Mouse (Mus musculus) urinary bladder, postnatal 10 days (tissue): ENCODE measurements around the gene Calr.
A peak's percentile ranks its signal among the peaks of the same experiment; 100 is the strongest.
"Not testable (repeated sequence)": the region's sequence is repeated elsewhere in the genome, so short reads cannot be mapped to it uniquely, and the experiment has no call there.

Source experiments
- DNase-seq: peaks from one replicate; pipeline ENCODE4 v3.0.0; 2022; ENCODE audit warnings: low spot score

Gene Calr

DNA sequence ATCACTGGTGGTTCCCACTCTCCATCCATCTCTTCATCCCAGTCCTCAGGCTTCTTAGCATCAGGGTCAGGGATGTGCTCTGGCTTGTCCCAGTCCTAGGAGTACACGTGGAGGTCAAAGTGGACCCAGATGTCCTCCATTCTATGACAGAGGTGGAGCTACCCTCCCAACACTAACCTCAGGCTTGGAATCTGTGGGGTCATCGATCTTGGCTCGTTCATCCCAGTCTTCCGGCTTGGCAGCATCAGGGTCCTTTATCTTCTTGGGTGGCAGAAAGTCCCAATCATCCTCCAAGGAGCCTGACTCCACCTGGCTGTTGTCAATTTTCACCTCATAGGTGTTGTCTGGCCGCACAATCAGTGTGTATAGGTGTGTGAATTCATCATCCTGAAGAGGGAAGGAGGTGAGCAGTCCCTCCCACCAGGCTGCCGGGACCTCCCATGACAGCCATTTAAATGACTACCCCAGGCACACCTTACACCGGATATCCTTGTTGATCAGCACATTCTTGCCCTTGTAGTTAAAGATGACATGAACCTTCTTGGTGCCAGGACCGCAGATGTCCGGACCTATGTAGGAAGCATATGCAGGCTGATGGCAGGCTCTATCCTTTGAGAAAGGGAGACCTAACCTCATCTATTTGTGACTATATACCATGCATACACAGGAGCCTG lies 2.2 kb downstream of the Calr start:
- no peak for DNase-seq

DNA sequence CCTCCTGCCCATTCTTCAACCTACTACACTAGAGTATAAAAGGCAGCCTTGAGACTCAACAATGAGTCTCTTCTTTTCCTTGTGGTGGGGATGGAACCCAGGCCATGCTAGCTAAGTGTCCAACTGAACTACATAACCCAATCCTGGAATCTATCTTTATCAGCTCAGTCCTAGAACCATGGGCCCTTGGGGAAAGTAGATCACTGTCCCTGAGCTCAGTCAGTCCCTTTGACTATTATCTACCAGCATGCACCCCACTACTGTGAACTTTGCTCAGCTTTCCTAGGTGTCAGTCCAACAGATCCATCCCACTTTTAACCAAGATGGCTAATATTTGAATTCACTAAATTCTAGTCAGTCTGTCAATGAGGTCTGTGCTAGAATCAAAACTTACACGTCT lies 5.2 kb downstream of the Calr start:
- DNase-seq, result no peak

DNA sequence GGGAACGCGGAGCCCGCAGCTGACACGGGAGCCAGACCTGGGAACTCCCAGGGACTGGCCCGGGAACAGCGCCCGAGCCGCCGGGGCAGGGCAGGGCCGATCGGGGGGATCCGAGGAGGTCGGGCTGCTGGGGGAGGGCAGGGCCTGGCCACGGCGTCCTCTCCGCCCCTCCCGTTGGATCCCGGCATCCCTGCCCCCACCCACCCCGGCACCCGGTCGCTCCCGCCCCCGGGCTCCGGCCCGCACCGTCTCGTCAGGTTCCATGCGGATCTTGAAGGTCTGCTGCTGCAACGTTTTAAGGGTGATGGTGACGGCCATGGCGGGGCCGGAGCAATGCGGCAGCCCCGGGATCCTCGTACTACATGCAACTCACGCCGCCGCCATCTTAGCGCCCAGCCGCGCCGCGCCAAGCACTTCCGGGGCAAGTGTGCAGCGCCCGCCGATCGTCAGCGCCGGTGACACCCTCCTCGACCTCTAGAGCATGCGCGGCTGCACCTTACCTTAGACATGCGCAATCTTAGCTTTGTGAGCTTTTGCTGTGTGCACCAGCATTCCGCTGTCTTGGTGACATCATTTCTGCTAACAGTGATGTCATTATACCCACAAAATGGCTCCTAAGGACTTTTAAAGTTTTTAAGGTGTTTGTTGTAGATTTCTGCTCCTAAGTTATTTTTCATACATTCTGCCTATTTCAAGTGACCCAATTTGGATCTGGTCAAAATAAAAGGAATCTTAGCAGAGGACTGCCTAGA lies 6.3 kb downstream of the Calr start, which contains the start of gene Rad23a:
Gene Rad23a, minus strand, starts transcription at position 418 of the 752 bp plus-strand sequence.
- DNase-seq, result peak; percentile 72

DNA sequence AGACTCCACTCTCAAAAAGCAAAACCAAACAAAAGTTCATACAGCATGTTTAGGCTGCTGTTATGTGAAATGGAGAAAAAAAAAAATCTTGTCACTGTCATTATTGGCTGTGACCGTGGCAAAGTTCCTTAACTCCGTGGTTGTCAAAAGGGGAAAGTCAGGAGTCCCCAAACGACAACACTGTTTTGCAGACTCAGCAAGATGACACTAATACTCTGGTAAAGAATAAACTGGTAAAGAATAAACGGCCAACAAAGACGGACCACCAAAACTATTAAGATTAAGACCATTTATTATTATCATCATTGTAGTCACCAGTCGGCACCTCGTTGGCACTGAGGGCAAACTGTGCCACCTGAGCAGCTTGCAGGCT lies 6.9 kb downstream of the Calr start:
- DNase-seq, result no peak

DNA sequence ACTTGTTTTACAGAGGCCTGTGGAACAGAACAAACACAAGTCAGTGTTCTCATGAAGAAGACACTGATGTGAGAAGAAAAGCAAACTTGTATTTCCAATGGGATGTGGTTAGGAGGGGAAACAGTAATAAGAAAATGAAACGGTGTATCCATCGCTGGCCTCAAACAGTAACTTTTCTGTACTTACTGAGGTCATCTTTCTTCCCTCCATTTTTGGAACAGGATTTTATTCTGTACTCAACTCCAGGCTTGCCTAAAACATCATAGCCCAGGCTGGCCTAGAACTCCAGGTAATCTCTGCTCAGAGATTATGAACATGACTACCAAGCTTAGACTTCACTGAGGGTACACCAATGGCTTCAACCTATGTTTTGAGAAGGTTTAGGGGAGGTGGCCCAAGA lies 7.3 kb downstream of the Calr start:
- no peak for DNase-seq

DNA sequence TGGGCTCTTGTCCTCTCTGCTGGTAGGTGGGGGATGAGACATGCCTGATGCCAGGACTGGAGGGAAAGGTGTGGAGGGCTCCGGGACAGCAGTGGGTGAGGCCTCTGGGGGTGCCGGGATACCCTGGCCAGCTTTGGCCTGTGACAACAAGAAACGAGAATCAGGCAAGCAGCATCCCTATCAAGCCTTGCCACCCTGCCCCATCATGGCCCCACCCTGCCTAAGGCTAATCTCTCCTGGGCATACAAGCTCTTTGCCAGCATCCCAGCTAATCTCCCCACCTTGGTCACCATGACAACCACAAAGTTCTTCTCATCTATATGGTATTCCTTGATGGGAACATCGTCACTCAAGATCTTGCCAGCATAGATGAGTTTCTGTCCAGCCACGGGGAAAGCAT lies 8.2 kb downstream of the Calr start:
- no peak for DNase-seq

DNA sequence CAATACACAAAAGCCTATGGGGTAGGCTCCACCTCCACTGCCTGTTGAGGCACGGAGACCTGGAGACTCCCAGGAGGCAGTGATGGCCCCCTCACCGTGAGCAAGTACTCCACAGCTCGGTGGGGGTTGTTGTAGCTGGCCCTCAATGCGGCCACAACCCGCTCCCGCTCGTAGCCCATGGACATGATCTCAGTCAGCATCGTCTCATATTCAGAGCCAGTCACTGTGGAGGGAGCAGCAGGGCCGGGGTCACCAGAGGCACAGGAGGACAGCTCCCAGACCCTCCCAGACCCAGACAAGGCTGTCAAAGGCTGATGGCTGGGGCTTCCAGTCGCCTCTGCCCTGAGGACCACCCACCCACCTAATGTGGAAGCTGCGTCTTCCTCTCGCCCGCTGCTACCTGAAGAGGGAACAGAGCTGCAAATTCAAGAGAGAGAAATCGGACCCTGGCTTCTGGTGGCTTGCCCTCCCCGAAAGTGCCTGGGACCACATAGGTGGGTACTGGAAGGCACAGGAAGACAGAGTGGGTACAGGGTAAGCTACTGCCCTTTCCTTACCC lies 8.7 kb downstream of the Calr start:
- no peak for DNase-seq

DNA sequence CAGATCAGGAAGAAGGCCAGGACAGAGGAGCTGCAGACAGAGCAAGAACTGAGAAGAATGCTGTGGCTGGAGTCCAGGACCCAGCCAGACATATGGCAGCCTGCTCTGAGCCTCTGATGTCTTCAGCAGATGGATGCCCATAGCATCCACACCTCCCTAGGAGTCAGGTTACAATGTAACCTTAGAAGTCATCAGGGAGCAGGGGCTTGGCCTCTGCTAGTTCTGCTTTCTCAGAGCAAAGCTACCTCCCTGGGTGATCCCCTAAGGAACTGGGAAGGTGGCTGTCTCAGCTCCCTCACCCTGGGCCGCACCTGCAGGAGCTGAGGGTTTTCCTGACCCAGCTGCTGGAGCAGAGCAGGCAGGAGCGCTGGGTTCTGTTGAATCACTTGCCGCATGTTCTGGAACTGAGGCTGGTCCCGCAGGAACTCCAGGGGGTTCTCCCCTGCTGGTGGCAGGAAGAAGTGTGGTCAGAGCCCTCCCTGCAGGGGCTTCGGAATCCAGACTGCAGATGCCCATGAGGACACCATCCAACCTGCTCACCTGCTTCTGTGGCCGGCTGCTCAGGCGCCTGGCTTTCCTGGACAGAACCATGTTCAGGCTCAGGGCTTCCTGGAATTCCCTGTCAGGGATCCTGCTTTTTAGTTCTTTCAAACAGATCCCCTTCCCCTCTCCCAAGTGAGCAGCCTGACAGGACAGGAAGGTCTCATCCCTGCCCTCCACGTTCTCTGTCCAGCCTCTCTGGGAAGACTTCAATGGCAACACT lies 9.4 kb downstream of the Calr start:
- no peak for DNase-seq

DNA sequence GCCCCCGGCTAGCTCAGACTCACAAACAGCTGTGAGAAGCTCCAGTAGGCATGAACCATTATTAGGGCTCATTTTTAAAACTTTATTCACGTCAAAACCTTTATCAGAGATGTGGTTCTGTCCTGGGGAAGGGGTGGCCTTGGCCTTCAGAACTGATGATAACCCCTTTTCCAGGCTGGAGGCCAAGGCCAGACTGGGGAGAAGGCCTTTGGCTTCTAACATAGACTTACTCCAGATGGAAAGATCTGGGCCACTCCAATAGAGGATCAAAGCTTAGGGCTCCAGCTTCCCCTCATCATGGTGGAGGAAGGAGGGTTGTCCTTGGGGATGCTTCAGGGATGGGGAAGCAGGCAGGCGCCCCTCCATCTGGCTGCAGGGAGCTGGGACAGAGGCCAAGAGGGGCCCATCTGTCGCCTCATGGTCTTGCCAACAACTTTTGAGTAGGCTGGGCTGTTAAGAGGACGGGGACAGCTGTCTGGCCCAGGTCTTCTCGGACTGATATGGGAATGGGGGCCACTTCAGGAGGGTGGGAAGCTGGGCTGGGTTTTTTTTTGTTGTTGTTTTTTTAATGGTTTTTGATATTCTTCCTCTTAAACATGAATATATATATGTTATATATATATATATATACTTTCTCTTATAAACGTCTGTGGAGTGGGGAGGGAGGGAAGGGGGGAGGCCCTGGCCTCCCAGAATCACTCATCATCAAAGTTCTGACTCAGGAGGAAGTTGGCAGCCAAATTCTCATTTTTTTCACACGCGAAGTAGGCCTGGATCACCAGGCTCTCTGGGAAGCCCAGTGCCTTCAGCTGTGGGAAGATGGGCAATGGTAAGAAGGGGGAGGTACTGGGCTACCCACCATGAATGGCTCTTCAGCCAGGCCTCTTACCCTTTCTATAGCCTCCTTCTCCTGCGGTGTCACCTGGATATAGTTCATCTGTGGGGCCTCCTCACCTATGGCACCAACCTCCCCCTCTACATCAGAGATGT lies 11.6 kb downstream of the Calr start:
- no peak for DNase-seq

DNA sequence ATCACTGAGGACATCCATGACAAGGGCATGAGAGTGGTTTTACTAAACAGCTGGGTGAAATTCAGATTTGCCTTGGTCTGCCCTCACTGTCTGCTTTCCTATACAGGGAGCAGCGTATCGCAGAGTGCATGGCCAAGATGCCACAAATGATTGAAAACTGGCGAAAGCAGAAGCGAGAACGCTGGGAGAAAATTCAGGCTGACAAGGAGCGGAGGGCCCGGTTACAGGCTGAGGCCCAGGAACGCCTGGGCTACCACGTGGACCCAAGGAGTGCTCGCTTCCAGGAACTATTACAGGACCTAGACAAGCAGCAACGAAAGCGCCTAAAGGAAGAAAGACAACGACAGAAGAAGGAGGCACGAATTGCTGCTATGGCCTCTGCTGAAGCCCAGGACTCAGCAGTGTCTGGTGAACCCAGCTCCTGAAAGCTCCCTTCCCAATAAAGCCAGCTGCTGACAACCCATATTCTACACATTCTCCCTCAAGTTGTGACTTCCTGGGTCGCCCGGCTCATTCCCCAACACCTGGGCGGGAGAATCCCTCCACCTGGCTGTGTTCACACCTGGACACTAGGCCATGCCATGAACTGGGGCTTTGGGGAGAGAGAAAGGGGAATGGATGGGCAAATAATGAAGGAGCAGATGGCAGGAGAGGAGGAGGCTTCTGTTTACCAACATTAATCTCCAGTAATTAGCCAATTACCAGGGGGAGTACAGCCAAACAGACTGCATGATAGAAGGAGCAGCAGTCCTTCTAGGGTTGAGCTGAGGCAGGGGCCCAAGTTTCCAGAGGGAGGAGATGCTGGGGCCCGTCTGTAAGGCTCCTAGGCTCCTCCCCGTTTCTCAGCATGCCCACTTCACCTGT lies 12.5 kb downstream of the Calr start:
- no peak for DNase-seq

DNA sequence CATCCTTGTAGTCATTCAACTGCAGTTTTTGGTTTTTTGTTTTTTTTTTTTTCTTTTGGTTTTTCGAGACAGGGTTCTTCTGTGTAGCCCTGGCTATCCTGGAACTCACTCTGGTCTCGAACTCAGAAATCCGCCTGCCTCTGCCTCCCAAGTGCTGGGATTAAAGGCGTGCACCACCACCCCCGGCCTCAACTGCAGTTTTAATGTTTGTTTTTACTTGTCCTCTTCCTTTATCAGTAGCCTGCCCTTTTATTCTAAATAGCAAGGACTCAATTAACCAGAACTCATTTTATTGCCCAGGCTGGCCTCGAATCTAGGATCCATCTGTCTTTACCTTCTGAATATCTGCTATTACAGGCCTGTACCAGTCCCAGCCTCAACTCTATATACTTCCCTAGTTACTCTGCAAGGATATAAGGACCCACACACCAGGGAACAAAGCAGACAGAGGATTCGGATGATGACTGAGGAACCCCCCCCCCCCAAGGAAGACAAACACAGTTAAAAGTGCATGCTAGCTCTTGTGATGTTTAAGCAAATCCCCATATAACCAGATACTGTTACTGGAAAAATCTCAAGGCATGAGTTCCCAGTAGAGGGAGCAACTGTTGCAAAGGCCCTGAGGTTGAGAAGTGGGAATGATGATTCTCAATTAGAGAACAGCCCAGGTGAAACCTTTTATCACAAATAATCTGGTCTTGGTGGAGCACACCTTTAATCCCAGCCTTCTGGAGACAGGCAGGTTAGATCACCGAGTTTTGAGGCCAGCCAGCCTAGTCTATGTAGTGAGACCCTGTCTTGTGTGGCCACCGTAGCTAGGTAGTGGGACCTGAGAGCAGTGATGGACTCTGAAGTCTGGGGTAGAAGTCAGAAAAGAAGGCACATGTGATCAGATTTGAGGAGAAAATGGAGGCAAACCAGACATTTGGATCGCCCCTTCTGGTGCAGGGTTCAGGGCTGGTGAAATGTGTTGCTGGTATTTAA lies 13.7 kb downstream of the Calr start:
- no peak for DNase-seq

DNA sequence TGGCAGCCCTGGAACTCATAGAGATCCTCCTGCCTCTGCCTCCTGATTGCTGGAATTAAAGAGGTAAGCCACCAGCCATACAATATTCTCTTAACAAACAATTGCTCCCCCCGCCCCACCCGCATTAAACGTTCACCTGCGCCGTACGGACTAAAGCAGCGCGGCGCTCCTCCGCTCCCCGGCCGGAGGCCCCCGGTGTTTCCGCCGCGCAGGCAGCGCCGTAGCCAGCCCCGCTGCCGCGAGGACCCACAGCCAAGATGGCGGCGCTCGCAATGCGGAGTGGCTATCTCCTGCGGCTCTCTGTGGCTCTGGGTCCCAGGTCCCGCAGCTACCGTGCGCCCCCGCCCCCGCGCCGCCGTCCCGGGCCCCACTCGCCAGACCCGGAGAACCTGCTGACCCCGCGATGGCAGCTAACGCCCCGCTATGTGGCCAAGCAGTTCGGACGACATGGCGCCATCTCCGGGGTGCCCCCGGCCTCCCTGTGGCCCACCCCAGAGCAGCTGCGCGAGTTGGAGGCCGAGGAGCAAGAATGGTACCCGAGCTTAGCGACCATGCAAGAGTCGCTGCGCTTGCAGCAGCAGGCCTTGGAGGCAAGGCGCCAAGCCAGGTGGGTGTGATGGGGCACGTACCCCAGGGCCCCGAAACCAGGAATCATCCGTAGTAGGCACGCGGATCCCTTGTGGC lies 14.6 kb downstream of the Calr start:
- DNase-seq, result peak; percentile 51

DNA sequence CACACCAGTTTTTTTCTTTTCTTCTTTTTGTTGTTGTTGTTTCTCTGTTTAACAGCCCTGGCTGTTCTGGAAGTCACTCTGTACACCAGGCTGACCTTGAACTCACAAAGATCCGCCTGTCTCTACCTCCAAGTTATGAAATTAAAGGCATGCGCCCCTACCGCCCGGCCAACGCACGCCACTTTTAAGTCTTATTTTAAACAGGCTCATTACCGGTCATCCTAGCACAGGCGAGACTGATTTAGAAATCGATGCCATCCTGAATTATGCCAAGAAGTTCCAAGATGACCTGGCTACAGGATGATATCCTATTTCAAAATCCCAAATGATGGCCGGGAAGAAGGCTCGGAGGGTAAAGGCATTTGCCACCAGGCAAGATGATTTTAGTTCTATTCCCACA lies 15.2 kb downstream of the Calr start, which contains the start of gene Gadd45gip1:
Gene Gadd45gip1, plus strand, starts transcription at position 33 of the 400 bp plus-strand sequence.
- DNase-seq, result no peak

DNA sequence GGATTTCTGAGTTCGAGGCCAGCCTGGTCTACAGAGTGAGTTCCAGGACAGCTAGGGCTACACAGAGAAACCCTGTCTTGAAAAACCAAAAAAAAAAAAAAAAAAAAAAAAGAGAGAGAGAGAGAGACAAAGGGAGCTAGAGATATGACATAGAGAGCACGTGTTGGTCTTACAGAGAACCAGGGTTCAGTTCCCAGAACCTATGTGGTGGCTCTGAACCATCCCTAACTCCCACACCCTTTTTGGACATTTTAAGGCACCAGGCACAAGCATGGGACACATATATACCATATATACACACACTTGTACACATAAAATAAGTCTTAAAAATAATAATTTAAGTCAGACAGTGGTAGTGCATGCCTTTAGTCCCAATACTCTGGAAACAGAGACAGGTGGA lies 20.2 kb downstream of the Calr start:
- not testable (repeated sequence) for DNase-seq

DNA sequence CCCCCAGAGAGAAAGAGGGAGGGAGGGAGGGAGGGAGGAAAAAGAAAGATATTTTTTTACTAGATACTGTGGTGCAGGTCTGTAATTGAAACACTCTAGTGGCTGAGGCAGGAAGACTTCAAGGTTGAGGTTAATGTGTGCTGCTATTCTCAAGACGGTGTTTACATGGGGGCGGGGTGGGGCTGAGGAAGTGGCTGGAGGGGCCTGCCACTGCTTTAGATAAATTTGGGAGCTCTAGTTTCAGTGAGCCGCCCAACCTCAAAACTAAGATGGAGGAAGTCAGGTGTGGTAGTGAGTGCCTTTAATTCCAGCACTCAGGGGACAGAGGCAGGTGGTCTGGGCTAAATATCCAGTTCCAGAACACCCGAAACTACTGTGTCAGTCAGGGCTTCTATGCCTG lies 21.1 kb downstream of the Calr start:
- DNase-seq, result no peak

DNA sequence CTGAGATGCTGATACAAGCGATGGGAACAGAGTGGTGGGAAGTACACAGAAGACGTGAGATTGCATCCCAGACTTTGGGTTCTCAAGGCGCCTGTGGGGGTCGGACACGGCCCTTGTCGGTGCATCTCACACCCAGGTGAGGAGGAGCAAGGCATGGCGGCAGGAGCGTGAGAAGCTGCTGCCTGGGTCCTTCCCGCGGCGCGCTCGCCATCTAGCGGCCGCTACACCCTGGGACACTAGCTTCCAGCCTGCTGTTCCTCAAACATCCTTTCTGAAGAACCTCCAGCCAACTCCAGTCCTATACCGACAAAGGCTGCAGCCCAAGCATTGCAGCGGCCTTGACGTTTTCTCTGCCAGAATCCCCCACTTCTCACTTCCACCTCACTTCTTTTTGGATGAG lies 23.1 kb downstream of the Calr start:
- DNase-seq, result no peak

DNA sequence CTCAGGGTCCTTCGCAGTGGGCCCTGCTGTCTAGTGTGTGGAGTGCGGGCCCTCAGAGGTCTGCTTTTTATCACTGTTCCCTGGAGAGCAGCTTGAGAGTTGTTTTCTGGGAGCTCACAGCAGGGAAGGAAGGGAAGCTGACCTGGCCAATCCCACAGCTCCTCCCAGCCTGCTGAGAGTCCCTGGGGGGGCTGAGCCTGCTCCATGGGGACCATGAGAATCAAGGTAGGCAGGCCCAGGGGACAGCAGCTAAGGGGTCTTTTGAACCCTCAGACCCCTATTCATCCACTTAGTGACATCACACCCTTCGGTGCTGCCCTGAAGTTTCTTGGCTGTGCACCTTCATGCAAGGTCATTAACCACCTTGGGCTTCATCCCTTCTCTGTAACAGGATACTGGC lies 24.0 kb downstream of the Calr start, which contains the start of gene Dand5:
Gene Dand5, minus strand, starts transcription at position 101 of the 400 bp plus-strand sequence.
- DNase-seq, result no peak

DNA sequence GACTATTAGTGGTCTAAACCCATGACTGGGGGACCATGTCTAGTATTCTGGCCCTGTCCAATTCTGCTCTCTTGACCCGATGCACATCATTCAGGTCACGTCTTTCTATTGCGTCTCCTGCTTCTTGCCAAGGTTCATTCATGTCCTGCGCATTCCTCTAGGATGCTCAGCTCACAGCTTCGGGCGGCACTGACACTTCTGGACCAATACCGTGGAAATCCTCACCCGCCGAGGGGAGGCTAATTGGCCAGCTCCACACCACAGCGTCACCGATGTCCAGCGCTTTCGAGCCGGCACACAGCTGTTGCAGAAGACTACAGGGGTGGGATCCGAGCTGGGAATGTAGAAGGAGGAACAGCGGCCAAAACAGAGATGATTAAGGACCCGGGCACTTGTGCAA lies 30.6 kb downstream of the Calr start:
- no peak for DNase-seq
